Mouse (Mus musculus): Measurements from ENCODE around the gene Csnk2a1. TPM values are rescaled to one million over a fixed set of nuclear protein-coding genes. Genes with fewer than 3 reads are reported as not detected.

The Csnk2a1 gene
- polyA plus RNA-seq, 1 experiment from 2014 or later: 155 TPM

DNA sequence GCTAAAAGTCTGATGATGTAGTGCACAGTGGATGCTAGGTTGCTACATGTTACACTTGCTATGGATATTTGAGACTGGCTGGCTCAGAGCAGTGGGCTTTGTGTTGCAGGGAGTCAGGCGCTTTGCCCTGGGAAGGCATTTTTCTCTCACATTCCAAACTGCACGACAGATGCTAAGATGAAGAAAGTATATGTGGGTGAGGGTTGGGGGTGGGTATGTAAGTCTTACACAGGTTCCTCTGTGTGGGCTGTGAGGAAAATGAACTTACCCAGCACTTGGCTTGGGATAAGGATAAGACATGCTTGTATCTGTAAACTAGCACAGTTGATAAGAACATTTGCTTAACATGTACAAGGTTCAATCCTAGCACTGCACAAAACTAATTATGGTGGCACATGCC is 76.2 kb downstream of the Csnk2a1 start:
- H3K36me3 ChIP-seq (ENCODE audit: control insufficient read depth, insufficient read depth, low read length): peaks cover 30% of the 10 kb centered on the region
- H3K27ac ChIP-seq (ENCODE audit: low read depth, low read length): no peak overlapping the region
- WGBS: 91% methylated on average over 2 of the region's 2 CpGs
- no peak overlapping the region for H3K4me3 ChIP-seq (ENCODE audit: low read depth, low read length)
- H3K9ac ChIP-seq (replicated peaks; ENCODE audit: low read depth, low read length): no peak overlapping the region
- no peaks in the 10 kb centered on the region for H3K4me1 ChIP-seq (ENCODE audit: control insufficient read depth, insufficient read depth, low read length)
- ATAC-seq (ENCODE audit: low read depth): no peak
- H3K9me3 ChIP-seq (ENCODE audit: control insufficient read depth, low read length): no peaks in the 10 kb centered on the region
- H3K4me2 ChIP-seq (ENCODE audit: low read depth, low read length): no peak overlapping the region
- no peaks in the 10 kb centered on the region for H3K27me3 ChIP-seq (ENCODE audit: control insufficient read depth, insufficient read depth, low read length)

DNA sequence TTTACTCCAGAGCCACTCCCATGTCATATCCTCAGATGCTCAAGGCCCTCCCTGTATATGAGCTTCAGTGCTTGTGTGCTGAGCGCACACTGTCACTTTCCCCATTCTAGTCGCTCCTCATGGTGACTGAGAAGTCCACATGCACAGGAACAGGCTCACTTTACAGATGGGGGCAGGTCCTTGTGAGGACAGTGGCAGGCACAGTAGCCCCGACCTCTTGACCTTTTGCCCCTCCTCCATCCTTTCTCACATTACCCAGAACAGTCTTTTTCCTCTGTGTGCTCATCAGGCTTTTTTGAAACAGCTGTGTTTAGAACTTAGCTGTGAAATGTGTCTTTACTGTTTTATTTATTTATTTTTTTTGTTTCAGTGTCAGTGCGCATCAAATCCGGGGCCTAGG is 77.1 kb downstream of the Csnk2a1 start:
- no peaks in the 10 kb centered on the region for H3K27me3 ChIP-seq (ENCODE audit: control insufficient read depth, insufficient read depth, low read length)
- H3K9ac ChIP-seq (replicated peaks; ENCODE audit: low read depth, low read length): no peak overlapping the region
- no peak overlapping the region for H3K4me3 ChIP-seq (ENCODE audit: low read depth, low read length)
- no peak overlapping the region for H3K27ac ChIP-seq (ENCODE audit: low read depth, low read length)
- no peak for ATAC-seq (ENCODE audit: low read depth)
- 70% methylated on average over 5 of the region's 5 CpGs for WGBS
- H3K4me1 ChIP-seq (ENCODE audit: control insufficient read depth, insufficient read depth, low read length): no peaks in the 10 kb centered on the region
- no peak overlapping the region for H3K4me2 ChIP-seq (ENCODE audit: low read depth, low read length)
- H3K36me3 ChIP-seq (ENCODE audit: control insufficient read depth, insufficient read depth, low read length): peaks cover 39% of the 10 kb centered on the region
- no peaks in the 10 kb centered on the region for H3K9me3 ChIP-seq (ENCODE audit: control insufficient read depth, low read length)

DNA sequence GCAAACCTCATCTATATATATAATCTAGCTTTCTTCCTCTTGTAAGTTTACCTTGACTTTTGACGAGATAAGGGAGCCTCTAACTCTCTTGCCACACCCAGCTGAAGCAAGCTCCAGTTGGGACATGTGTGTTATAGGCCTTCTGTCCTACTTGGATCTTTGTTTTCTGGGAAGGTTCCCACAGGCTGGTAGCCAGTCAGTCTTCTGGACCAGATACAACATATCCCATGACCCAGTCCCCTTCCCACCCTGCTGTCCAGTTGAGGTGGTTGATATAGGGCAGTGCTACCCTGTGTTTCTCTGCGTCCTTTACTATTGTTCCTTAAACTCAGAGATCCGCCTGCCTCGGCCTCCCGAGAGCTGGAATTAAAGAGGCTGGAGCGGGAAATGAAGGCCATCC is 78.8 kb downstream of the Csnk2a1 start:
- Histone ChIP-seq H3K36me3 (ENCODE audit: control insufficient read depth, insufficient read depth, low read length) (peaks cover 49% of the 10 kb centered on the region), H3K4me2 (ENCODE audit: low read depth, low read length) (no peak overlapping the region), H3K4me1 (ENCODE audit: control insufficient read depth, insufficient read depth, low read length) (no peaks in the 10 kb centered on the region), H3K9me3 (ENCODE audit: control insufficient read depth, low read length) (no peaks in the 10 kb centered on the region), H3K4me3 (ENCODE audit: low read depth, low read length) (no peak overlapping the region), H3K9ac (replicated peaks; ENCODE audit: low read depth, low read length) (no peak overlapping the region), H3K27ac (ENCODE audit: low read depth, low read length) (no peak overlapping the region), H3K27me3 (ENCODE audit: control insufficient read depth, insufficient read depth, low read length) (no peaks in the 10 kb centered on the region)
- 96% methylated on average over 6 of the region's 6 CpGs for WGBS
- ATAC-seq (ENCODE audit: low read depth): no peak

DNA sequence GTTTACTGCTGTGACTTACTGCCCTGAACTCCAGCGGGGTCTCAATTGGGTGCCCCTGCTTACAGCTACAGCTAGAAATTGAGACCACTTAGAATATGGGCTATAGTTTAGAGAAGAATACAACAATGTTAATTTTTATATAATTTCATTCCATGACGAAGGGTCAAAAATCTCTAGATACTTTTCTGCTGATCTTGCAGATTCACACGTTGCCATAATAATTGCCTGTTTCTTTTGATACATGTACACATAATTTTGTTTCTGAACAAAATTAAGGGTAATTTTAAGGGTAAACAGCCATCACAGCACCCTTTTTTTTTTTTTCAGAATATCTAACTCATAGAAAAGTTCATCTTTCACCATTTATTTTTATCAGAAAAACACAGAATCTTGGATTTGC is 80.5 kb downstream of the Csnk2a1 start:
- 91% methylated on average over 3 of the region's 3 CpGs for WGBS
- no peaks in the 10 kb centered on the region for H3K9me3 ChIP-seq (ENCODE audit: control insufficient read depth, low read length)
- no peak overlapping the region for H3K4me2 ChIP-seq (ENCODE audit: low read depth, low read length)
- no peak overlapping the region for H3K9ac ChIP-seq (replicated peaks; ENCODE audit: low read depth, low read length)
- H3K27me3 ChIP-seq (ENCODE audit: control insufficient read depth, insufficient read depth, low read length): no peaks in the 10 kb centered on the region
- H3K36me3 ChIP-seq (ENCODE audit: control insufficient read depth, insufficient read depth, low read length): peaks cover 59% of the 10 kb centered on the region
- ATAC-seq (ENCODE audit: low read depth): no peak
- no peak overlapping the region for H3K27ac ChIP-seq (ENCODE audit: low read depth, low read length)
- no peak overlapping the region for H3K4me3 ChIP-seq (ENCODE audit: low read depth, low read length)
- H3K4me1 ChIP-seq (ENCODE audit: control insufficient read depth, insufficient read depth, low read length): no peaks in the 10 kb centered on the region

DNA sequence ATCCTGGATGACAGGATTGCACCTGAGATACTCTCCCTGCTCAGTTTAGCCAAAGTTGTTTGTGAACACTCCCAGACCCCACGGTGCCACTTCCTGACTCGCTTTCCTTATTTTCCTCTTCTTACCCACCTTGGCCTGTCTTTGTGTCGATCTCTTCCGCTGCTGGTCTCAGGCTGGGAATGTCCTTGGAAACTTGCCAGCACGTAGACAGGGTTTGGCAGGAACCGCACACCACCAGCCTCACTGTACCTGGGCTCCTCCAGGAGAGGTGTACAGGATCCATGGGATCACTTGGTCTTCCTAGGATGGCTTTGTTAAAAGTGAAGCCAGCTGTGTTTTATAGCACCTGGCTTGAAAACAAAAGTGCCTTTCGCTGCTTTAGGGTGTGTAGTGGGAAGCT is 86.4 kb downstream of the Csnk2a1 start:
- H3K27ac ChIP-seq (ENCODE audit: low read depth, low read length): no peak overlapping the region
- H3K36me3 ChIP-seq (ENCODE audit: control insufficient read depth, insufficient read depth, low read length): peaks cover 67% of the 10 kb centered on the region
- H3K4me2 ChIP-seq (ENCODE audit: low read depth, low read length): no peak overlapping the region
- no peak overlapping the region for H3K4me3 ChIP-seq (ENCODE audit: low read depth, low read length)
- H3K27me3 ChIP-seq (ENCODE audit: control insufficient read depth, insufficient read depth, low read length): no peaks in the 10 kb centered on the region
- H3K9me3 ChIP-seq (ENCODE audit: control insufficient read depth, low read length): no peaks in the 10 kb centered on the region
- no peaks in the 10 kb centered on the region for H3K4me1 ChIP-seq (ENCODE audit: control insufficient read depth, insufficient read depth, low read length)
- WGBS: 83% methylated on average over 7 of the region's 7 CpGs
- H3K9ac ChIP-seq (replicated peaks; ENCODE audit: low read depth, low read length): no peak overlapping the region
- no peak for ATAC-seq (ENCODE audit: low read depth)

DNA sequence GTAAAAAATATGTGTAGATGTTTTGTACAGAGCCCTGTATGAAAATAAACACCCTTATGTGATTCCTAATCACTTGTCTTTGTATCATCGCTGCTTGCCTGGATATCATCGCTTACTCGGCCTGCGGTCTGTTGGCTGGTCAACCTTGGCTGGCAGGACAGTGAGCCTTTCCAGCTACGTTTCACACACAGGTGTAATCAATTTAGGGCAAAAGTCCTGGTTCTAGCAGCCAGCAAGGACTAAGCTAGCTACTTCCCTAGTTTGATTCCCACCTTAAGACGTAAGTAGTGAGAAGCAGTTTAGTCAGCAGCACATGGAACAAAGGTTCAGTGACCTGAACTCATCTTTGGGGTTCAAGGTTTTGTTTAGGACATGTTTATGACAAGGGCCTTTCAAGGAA is 87.3 kb downstream of the Csnk2a1 start:
- Histone ChIP-seq H3K4me3 (ENCODE audit: low read depth, low read length) (no peak overlapping the region), H3K4me2 (ENCODE audit: low read depth, low read length) (no peak overlapping the region), H3K27me3 (ENCODE audit: control insufficient read depth, insufficient read depth, low read length) (no peaks in the 10 kb centered on the region), H3K9ac (replicated peaks; ENCODE audit: low read depth, low read length) (no peak overlapping the region), H3K36me3 (ENCODE audit: control insufficient read depth, insufficient read depth, low read length) (peaks cover 64% of the 10 kb centered on the region), H3K4me1 (ENCODE audit: control insufficient read depth, insufficient read depth, low read length) (no peaks in the 10 kb centered on the region), H3K9me3 (ENCODE audit: control insufficient read depth, low read length) (no peaks in the 10 kb centered on the region), H3K27ac (ENCODE audit: low read depth, low read length) (no peak overlapping the region)
- 92% methylated on average over 6 of the region's 6 CpGs for WGBS
- ATAC-seq (ENCODE audit: low read depth): no peak

DNA sequence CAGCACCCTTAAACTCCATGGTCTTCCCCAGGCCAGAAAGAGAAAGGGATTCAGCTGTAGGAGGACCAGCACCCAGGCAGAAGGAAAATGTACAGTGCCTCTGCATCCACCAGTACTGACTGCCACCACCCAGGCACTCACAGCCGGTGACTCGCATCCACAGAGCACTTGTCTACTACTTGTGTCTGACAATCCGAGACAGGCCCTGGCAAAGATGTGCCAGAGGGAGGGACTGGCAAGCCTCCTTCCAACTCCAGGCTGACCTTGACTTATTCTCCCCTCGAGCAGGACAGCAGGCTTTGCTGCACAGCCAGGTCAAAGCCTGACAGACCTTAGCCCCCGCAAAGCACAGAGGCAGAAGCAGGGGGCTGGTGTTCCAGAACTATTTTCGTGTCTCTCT is 90.4 kb downstream of the Csnk2a1 start:
- H3K4me3 ChIP-seq (ENCODE audit: low read depth, low read length): no peak overlapping the region
- H3K27ac ChIP-seq (ENCODE audit: low read depth, low read length): no peak overlapping the region
- H3K4me1 ChIP-seq (ENCODE audit: control insufficient read depth, insufficient read depth, low read length): no peaks in the 10 kb centered on the region
- H3K9me3 ChIP-seq (ENCODE audit: control insufficient read depth, low read length): no peaks in the 10 kb centered on the region
- ATAC-seq (ENCODE audit: low read depth): no peak
- no peak overlapping the region for H3K9ac ChIP-seq (replicated peaks; ENCODE audit: low read depth, low read length)
- no peaks in the 10 kb centered on the region for H3K27me3 ChIP-seq (ENCODE audit: control insufficient read depth, insufficient read depth, low read length)
- no peak overlapping the region for H3K4me2 ChIP-seq (ENCODE audit: low read depth, low read length)
- 84% methylated on average over 6 of the region's 6 CpGs for WGBS
- H3K36me3 ChIP-seq (ENCODE audit: control insufficient read depth, insufficient read depth, low read length): peaks cover 58% of the 10 kb centered on the region

DNA sequence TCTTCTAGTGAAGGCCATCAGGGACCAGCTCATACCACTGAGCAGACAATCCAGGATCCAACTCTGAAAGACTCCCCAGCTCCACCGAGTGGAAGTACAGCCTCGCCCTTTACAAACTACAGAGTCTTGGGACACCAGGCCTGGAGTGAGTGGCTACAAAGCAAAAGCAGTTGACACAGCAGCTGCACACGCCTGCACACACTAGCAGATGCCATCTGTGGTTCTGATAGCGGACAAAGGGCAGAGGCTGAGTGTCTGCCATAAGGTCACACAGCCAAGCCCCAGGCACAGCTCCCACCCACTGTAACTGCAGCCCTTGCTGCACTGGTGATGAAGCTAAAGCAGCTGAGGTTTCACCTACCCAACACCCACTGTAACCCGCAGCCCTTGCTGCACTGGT is 94.9 kb downstream of the Csnk2a1 start:
- Histone ChIP-seq H3K27me3 (ENCODE audit: control insufficient read depth, insufficient read depth, low read length) (no peaks in the 10 kb centered on the region), H3K27ac (ENCODE audit: low read depth, low read length) (no peak overlapping the region), H3K4me1 (ENCODE audit: control insufficient read depth, insufficient read depth, low read length) (no peaks in the 10 kb centered on the region), H3K4me2 (ENCODE audit: low read depth, low read length) (no peak overlapping the region), H3K9ac (replicated peaks; ENCODE audit: low read depth, low read length) (no peak overlapping the region), H3K36me3 (ENCODE audit: control insufficient read depth, insufficient read depth, low read length) (peaks cover 63% of the 10 kb centered on the region), H3K4me3 (ENCODE audit: low read depth, low read length) (no peak overlapping the region), H3K9me3 (ENCODE audit: control insufficient read depth, low read length) (no peaks in the 10 kb centered on the region)
- 88% methylated on average over 5 of the region's 5 CpGs for WGBS
- 0 out of 2 replicates have a peak, but pooled peaks have one; percentile 33 for ATAC-seq (ENCODE audit: low read depth)

DNA sequence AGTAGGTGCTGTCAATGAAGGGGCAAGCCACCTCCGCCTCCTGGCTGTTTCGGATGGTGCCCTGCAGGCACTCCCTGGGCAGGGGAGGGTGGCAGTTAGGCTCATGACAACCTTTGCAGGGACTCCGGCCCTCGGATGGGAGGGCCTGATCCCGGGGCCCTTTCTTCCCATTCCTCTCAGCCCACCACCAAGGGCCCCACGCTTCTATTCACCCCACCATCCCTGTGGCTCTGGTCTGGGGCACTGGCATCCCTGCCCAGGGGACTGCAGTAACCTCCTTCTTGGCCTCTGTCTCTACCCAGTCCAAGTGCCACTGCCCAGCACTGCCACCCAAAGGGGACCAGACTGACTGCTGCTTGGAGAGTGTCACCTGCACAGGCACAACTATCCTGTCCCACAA is 95.6 kb downstream of the Csnk2a1 start:
- Histone ChIP-seq H3K36me3 (ENCODE audit: control insufficient read depth, insufficient read depth, low read length) (peaks cover 67% of the 10 kb centered on the region), H3K9ac (replicated peaks; ENCODE audit: low read depth, low read length) (no peak overlapping the region), H3K9me3 (ENCODE audit: control insufficient read depth, low read length) (no peaks in the 10 kb centered on the region), H3K27ac (ENCODE audit: low read depth, low read length) (no peak overlapping the region), H3K4me3 (ENCODE audit: low read depth, low read length) (no peak overlapping the region), H3K27me3 (ENCODE audit: control insufficient read depth, insufficient read depth, low read length) (no peaks in the 10 kb centered on the region), H3K4me1 (ENCODE audit: control insufficient read depth, insufficient read depth, low read length) (no peaks in the 10 kb centered on the region), H3K4me2 (ENCODE audit: low read depth, low read length) (no peak overlapping the region)
- WGBS: 89% methylated on average over 6 of the region's 6 CpGs
- ATAC-seq (ENCODE audit: low read depth): no peak

DNA sequence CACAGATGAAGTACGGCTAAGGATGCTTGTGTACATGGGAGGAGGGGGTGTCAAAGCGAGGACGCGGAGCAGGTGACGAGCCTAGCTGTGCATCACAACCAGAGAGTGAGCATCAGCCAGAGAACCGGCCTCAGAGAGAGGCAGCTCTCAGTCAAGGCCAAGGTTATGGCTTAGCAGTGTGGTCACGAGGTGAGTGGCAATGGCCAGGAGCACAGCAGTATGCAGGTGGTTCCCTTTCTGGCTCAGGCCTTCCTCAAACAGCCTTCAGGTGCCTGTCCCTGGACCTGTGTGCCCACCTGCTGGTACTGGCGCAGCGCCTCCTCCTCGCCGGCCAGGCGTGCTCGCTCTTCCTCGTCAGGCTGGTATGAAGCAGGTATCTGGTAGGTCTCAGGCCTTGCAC is 97.3 kb downstream of the Csnk2a1 start:
- H3K4me3 ChIP-seq (ENCODE audit: low read depth, low read length): no peak overlapping the region
- H3K9me3 ChIP-seq (ENCODE audit: control insufficient read depth, low read length): no peaks in the 10 kb centered on the region
- no peaks in the 10 kb centered on the region for H3K27me3 ChIP-seq (ENCODE audit: control insufficient read depth, insufficient read depth, low read length)
- 96% methylated on average over 14 of the region's 14 CpGs for WGBS
- ATAC-seq (ENCODE audit: low read depth): no peak
- no peak overlapping the region for H3K9ac ChIP-seq (replicated peaks; ENCODE audit: low read depth, low read length)
- H3K27ac ChIP-seq (ENCODE audit: low read depth, low read length): no peak overlapping the region
- H3K36me3 ChIP-seq (ENCODE audit: control insufficient read depth, insufficient read depth, low read length): peaks cover 68% of the 10 kb centered on the region
- no peaks in the 10 kb centered on the region for H3K4me1 ChIP-seq (ENCODE audit: control insufficient read depth, insufficient read depth, low read length)
- H3K4me2 ChIP-seq (ENCODE audit: low read depth, low read length): no peak overlapping the region
